Mouse (Mus musculus): ENCODE measurements around the gene Zdhhc20. TPM values are rescaled to one million over a fixed set of nuclear protein-coding genes. Genes with fewer than 3 reads are reported as not detected.
"Not testable (repeated sequence)": the region's sequence is repeated elsewhere in the genome, so short reads cannot be mapped to it uniquely, and the experiment has no call there.

Gene Zdhhc20
- polyA plus RNA-seq (2015; fragmentation: Nextera tagmentation; extraction: Ambion mirVana), result 40.7 and 46.2 TPM in 2 replicates

GRCm38 (mm10) chr14:57890011-57890842, at the start of gene Zdhhc20:
Gene Zdhhc20 (minus strand): TSS chr14:57890276.
- H3K9me3 ChIP-seq (replicated peaks), result no peaks in the 10 kb centered on the region
- H3K27me3 ChIP-seq (replicated peaks), result no peaks in the 10 kb centered on the region
- peak within 1 kb of the TSS; percentile 90 for H3K9ac ChIP-seq (replicated peaks)
- peak within 1 kb of the TSS; percentile 60 for H3K4me2 ChIP-seq
- 4% methylated on average over 58 of the region's 65 CpGs for WGBS
- ATAC-seq (ENCODE audit: low FRiP score), result peak; percentile 96
- H3K4me1 ChIP-seq, result peaks cover 27% of the 10 kb centered on the region
- H3K4me3 ChIP-seq (replicated peaks), result peak within 1 kb of the TSS; percentile 85
- H3K36me3 ChIP-seq, result no peaks in the 10 kb centered on the region
- peak within 1 kb of the TSS; percentile 88 for H3K27ac ChIP-seq (replicated peaks)

- Histone ChIP-seq H3K4me2 (no peak overlapping the region), H3K27me3 (replicated peaks) (no peaks in the 10 kb centered on the region), H3K9me3 (replicated peaks) (no peaks in the 10 kb centered on the region), H3K9ac (replicated peaks) (no peak overlapping the region), H3K4me3 (replicated peaks) (no peak overlapping the region), H3K27ac (replicated peaks) (no peak overlapping the region), H3K36me3 (peaks cover 16% of the 10 kb centered on the region), H3K4me1 (no peaks in the 10 kb centered on the region)
- WGBS, result 93% methylated on average over 6 of the region's 6 CpGs
- ATAC-seq (ENCODE audit: low FRiP score), result no peak
Observed at GRCm38 (mm10) chr14:57937297-57937696, 47.2 kb upstream of the Zdhhc20 start.

- H3K4me3 ChIP-seq (replicated peaks), result no peak overlapping the region
- H3K9me3 ChIP-seq (replicated peaks), result no peaks in the 10 kb centered on the region
- peaks cover 8% of the 10 kb centered on the region; the same call in 1 of the 2 replicates for H3K36me3 ChIP-seq
- ATAC-seq (ENCODE audit: low FRiP score), result no peak
- WGBS, result 95% methylated on average over 13 of the region's 13 CpGs
- no peaks in the 10 kb centered on the region for H3K4me1 ChIP-seq
- no peak overlapping the region for H3K9ac ChIP-seq (replicated peaks)
- H3K27me3 ChIP-seq (replicated peaks), result no peaks in the 10 kb centered on the region
- H3K4me2 ChIP-seq, result no peak overlapping the region
- no peak overlapping the region for H3K27ac ChIP-seq (replicated peaks)
Observed at GRCm38 (mm10) chr14:57934666-57935065, 44.6 kb upstream of the Zdhhc20 start.

- Histone ChIP-seq H3K4me1 (no peaks in the 10 kb centered on the region), H3K9me3 (replicated peaks) (no peaks in the 10 kb centered on the region), H3K27me3 (replicated peaks) (no peaks in the 10 kb centered on the region), H3K36me3 (peaks cover 11% of the 10 kb centered on the region; the same call in 1 of the 2 replicates), H3K9ac (replicated peaks) (no peak overlapping the region), H3K4me3 (replicated peaks) (no peak overlapping the region), H3K27ac (replicated peaks) (no peak overlapping the region), H3K4me2 (no peak overlapping the region)
- no peak for ATAC-seq (ENCODE audit: low FRiP score)
- WGBS, result 65% methylated on average over 7 of the region's 7 CpGs
Observed at GRCm38 (mm10) chr14:57933608-57934007, 43.5 kb upstream of the Zdhhc20 start.

- no peak overlapping the region for H3K4me2 ChIP-seq
- no peak overlapping the region for H3K4me3 ChIP-seq (replicated peaks)
- no peaks in the 10 kb centered on the region for H3K27me3 ChIP-seq (replicated peaks)
- no peak overlapping the region for H3K27ac ChIP-seq (replicated peaks)
- 83% methylated on average over 7 of the region's 7 CpGs for WGBS
- ATAC-seq (ENCODE audit: low FRiP score), result no peak
- no peaks in the 10 kb centered on the region for H3K9me3 ChIP-seq (replicated peaks)
- H3K36me3 ChIP-seq, result peaks cover 11% of the 10 kb centered on the region; the same call in 1 of the 2 replicates
- H3K4me1 ChIP-seq, result no peaks in the 10 kb centered on the region
- H3K9ac ChIP-seq (replicated peaks), result no peak overlapping the region
Observed at GRCm38 (mm10) chr14:57932881-57933443, 42.9 kb upstream of the Zdhhc20 start.

GRCm38 (mm10) chr14:57921428-57922131, 31.5 kb upstream of the Zdhhc20 start:
- Histone ChIP-seq H3K9me3 (replicated peaks) (no peaks in the 10 kb centered on the region), H3K27ac (replicated peaks) (no peak overlapping the region), H3K4me1 (no peaks in the 10 kb centered on the region), H3K9ac (replicated peaks) (no peak overlapping the region), H3K36me3 (peaks cover 46% of the 10 kb centered on the region), H3K27me3 (replicated peaks) (no peaks in the 10 kb centered on the region), H3K4me3 (replicated peaks) (no peak overlapping the region), H3K4me2 (no peak overlapping the region)
- no peak for ATAC-seq (ENCODE audit: low FRiP score)
- WGBS, result 36% methylated on average over 10 of the region's 10 CpGs

GRCm38 (mm10) chr14:57920568-57921310, 30.7 kb upstream of the Zdhhc20 start:
- no peak for ATAC-seq (ENCODE audit: low FRiP score)
- 87% methylated on average over 18 of the region's 18 CpGs for WGBS
- Histone ChIP-seq H3K27me3 (replicated peaks) (no peaks in the 10 kb centered on the region), H3K4me3 (replicated peaks) (no peak overlapping the region), H3K27ac (replicated peaks) (no peak overlapping the region), H3K9ac (replicated peaks) (no peak overlapping the region), H3K4me2 (no peak overlapping the region), H3K4me1 (no peaks in the 10 kb centered on the region), H3K9me3 (replicated peaks) (no peaks in the 10 kb centered on the region), H3K36me3 (peaks cover 51% of the 10 kb centered on the region)

GRCm38 (mm10) chr14:57919148-57919875, 29.2 kb upstream of the Zdhhc20 start:
- Histone ChIP-seq H3K36me3 (peaks cover 53% of the 10 kb centered on the region), H3K4me3 (replicated peaks) (no peak overlapping the region), H3K4me2 (no peak overlapping the region), H3K4me1 (no peaks in the 10 kb centered on the region), H3K9me3 (replicated peaks) (no peaks in the 10 kb centered on the region), H3K9ac (replicated peaks) (no peak overlapping the region), H3K27me3 (replicated peaks) (no peaks in the 10 kb centered on the region), H3K27ac (replicated peaks) (no peak overlapping the region)
- ATAC-seq (ENCODE audit: low FRiP score), result no peak
- WGBS, result 95% methylated on average over 17 of the region's 17 CpGs

- no peak overlapping the region for H3K27ac ChIP-seq (replicated peaks)
- WGBS, result 47% methylated on average over 6 of the region's 6 CpGs
- no peak for ATAC-seq (ENCODE audit: low FRiP score)
- H3K4me1 ChIP-seq, result 0 out of 2 replicates have a peak, but pooled peaks cover 4% of the 10 kb centered on the region
- no peak overlapping the region for H3K4me2 ChIP-seq
- H3K4me3 ChIP-seq (replicated peaks), result no peak overlapping the region
- H3K27me3 ChIP-seq (replicated peaks), result no peaks in the 10 kb centered on the region
- H3K9me3 ChIP-seq (replicated peaks), result no peaks in the 10 kb centered on the region
- peaks cover 38% of the 10 kb centered on the region for H3K36me3 ChIP-seq
- H3K9ac ChIP-seq (replicated peaks), result no peak overlapping the region
Observed at GRCm38 (mm10) chr14:57915341-57915740, 25.3 kb upstream of the Zdhhc20 start.

GRCm38 (mm10) chr14:57912211-57913007, 22.3 kb upstream of the Zdhhc20 start:
- H3K4me2 ChIP-seq; H3K9me3 ChIP-seq (replicated peaks); H3K27me3 ChIP-seq (replicated peaks); H3K27ac ChIP-seq (replicated peaks); H3K4me1 ChIP-seq; H3K9ac ChIP-seq (replicated peaks); ATAC-seq (ENCODE audit: low FRiP score); H3K4me3 ChIP-seq (replicated peaks): not testable (repeated sequence)
- 43% methylated on average over 1 of the region's 1 CpGs for whole genome bisulfite sequencing
- peaks cover 25% of the 10 kb centered on the region for H3K36me3 ChIP-seq

Data from neural tube, embryonic 15.5 days (tissue).